Mouse (Mus musculus) CD4-positive helper T cell, adult 2 months (primary cell): ENCODE measurements around the gene Sytl3.

Experiments
- DNase-seq: peaks from one replicate; pipeline ENCODE4 v3.0.0-alpha.2; 2012; ENCODE audit warnings: low read depth, missing footprints, low spot score

The Sytl3 gene

DNA sequence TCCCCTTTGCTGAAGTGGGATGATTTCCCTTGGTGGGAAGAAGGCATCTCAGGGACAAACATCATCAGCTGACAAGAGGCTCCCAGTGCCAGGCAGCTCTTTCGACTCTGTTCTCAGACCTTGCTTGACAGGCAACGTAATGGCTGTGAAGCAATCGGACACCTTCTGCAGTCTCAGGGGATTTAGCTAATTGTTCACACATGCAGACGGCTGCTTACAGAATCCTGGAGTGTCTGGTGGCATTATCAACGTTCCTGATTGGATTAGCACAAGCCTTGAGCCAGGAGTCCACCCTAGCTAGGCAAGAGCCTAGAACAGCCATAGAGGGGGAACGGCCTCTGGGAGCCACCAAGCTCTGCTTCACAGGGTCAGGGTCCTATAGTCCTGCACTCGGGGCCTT, 93.5 kb downstream of the Sytl3 start:
- DNase-seq: no peak

DNA sequence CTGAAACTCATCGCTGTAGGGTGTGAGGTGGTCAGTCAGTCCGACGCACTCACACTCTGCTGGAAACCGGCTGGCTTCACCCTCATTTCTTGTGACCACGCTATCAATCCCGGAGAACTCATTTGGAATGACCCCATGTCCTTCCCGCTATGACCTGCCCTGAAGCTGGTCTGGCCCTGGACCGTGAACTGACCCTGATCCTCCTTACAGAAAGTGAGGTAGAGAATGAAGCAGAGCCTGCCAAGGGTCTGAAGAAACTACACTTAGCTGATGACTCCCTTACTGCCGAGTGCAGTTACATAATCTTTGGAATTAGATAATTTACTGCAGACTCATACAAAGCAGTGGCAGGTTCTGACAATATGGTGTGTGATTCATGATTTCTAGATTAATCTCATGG, 96.3 kb downstream of the Sytl3 start:
- no peak for DNase-seq

DNA sequence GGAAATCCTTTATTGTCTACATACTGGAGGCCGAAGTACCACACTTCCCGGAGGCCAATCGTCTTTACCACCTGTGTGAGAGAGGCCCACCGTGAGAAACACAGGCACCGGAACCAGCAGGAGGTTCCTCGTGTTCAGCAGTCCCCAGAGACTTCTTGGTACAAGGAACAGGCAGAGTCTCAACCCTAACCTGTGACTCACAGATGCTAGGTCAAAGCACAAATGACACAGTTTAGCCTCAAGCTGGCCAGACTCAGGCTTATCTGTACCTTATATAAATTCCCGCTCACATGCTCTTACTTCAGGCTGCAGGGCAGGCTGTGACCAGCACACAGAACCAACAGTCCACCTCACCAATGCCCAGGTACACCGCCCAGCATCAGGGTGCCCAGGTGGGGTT, 97.0 kb downstream of the Sytl3 start:
- DNase-seq: no peak

DNA sequence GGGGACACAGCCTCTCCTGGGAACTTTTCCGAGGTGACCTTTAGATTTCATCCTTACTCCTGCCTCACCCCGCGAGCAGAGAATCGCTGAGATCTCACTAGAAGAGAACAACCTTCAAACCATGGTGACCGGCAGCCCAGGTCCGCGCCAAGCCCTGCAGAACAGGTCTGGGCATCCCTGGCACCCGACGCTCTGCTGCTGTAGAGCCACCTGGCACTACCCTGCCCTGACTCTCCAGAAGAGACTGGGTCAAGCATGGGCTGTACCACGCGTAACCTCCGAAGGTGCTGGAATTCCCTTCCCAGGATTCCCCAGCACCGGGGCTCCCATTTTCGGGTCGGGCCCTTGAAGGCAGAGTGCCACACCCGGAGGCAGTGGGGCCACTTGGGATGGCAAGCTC, 99.0 kb downstream of the Sytl3 start:
- no peak for DNase-seq

DNA sequence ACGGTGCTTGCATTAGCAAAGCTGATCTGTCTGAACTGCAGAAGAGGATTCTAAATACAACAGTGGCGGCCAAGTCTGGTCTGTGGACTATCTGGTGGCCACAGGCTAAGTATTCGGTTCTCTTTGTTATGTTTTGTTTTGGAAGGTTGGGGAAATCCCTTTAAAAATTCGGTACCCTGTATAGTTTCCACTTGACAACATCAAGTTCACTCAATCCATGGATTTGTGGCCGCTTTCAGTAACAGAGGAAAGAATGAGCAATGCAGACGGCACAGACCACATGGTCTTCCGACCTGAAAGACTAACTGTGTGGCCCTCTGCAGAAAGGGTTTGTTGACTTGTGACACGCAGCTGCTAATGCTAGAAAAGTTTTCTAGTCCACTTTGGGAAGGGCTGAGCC, 100.0 kb downstream of the Sytl3 start:
- peak; percentile 53 for DNase-seq

DNA sequence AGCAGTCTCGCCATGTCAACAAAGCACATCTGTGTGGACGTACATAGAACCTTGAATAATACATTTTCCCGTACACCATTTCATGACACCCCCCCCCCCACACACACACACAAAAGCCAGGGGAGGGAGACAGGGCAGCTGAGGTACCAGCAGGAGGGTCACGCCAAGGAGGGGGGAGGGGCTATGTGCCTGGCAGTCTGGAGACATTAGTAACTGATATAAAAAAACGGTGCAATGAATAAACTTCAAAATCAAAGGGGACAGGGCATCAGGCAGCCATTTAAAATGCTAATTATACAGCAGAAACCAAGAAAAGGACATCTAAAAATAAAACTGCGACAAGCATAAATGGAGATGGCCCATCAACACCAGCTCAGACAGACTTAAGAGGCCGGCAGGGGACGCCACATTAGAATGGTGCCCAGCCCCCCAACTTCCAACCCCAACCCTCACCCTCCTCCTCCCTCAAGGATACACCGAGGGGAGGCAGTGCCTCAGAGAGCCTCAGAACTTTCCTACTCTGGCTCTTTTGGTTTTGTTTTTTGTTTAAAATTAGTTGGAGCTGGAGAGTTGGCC, 100.9 kb downstream of the Sytl3 start:
- no peak for DNase-seq

DNA sequence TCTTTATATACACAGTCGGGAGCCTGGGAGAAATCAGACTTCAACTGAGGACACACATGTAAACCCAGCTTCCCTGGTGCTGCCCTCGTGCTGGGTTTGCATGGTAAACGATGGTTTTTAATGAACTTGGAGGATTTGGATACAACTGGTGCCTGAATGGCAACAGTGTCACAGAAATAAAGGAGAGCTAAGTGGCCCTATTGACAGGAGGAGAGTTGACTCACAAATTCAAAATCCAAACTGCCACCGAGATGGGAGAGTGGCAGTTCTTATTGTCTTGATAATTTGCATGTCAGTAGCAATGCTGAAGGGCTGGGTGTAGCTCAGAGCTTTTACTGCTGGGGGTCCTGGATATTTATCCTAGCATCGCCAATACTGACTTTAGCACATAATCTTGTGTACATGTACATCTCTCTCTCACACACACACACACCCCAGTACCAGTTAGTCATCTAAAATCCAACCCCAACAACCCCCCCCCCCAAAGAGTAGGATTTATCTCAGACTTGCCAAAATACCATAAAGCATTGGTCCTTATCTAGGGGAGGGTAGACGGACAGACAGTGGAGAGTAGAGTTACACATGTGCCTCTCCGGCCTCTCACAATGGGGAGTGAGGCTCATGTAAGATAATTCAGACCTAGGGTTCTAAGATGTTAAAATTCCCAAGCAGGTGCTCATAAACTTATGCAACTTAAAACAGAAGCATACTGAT, 104.8 kb downstream of the Sytl3 start:
- no peak for DNase-seq

DNA sequence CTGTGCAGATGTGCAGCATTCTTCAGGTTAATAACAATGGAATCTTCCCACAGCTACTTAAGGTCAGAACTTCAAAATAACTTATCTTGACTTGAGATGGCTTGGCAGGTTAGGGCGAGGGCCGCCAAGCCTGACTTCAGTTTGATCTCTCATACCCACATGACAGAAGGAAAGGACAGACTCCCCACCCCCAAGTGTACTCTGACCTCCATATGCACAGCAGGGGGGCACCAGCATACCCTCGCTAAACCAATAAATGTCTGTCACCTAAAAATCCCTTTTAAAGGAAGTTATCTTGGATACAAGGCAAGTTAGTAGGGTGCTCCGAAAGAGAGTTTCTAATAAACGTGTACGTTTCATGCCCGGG, 105.3 kb downstream of the Sytl3 start:
- no peak for DNase-seq

DNA sequence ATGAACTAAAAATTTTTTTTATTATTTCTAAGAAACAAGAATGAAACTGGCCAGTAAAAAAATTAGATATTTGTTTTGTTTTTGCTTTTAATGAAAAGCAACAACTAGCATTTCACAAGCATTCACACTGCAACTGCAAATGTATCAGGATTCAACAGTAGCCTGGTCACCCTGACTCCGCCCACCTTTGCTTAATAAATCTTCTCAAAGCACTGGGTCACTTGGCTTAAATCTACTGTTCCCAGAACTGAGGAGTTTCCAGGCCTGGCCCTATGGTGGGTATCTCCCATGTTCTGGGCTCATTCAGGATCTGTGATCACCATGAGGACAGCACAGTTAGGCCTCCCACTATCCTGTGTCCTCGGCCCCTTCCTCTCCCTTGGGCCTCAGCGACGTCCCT, 105.8 kb downstream of the Sytl3 start:
- DNase-seq: no peak

DNA sequence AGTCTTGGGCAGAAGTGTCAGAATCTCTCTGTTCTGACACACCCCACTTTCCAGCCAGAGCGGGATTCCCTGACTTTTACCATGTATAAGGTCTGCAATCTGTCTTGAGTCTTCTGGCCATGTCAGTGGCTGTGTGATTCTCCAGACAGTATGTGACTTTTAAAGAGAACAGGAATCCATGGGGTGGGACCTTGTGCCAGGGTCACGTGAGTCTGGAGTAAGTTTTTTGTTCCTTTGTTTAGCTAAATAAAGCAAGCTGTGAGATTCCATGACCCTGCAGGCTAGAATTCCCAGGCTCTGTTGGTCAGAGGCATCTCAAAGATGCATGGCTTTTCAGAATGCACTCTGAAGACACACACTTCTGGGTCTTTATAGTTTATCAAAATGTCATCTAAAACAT, 107.0 kb downstream of the Sytl3 start:
- no peak for DNase-seq

DNA sequence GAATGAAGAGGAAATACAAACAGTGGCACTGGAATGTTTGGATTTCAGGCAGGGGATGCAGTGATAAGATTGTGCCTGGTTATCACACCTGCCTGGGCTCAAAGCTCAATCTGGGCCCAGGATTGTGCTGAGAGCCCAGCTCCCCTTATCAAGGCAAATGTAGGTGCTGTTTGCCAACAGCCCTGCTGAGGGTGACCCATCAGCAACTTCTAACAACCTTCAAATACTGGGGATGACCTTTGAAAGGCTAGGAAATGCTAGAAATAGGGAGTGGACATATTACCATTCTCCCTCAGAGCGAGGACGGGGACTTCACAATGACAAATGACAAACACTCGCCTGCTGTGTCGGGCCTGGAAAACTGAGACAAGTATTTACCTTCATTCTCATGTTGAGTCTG, 107.9 kb downstream of the Sytl3 start:
- DNase-seq: no peak

DNA sequence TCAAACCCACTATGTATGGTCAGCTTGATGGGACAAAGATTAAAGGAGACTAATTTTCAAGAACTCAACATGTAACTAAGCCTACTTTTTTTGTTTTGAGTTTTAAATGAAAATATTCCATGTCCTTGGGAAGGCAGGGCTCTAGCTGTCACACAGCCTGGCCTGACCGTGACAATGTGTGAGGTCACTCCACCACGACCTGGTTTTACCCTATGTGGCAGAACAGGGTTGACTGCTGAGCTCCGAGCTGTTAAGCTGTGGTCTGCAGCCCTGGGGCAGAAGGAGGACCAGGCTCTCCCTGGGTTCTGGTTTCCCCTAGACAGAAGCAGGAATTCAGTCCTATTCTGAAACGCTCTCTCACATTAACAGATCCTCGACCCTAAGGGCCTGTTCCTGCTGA, 108.9 kb downstream of the Sytl3 start:
- DNase-seq: no peak

DNA sequence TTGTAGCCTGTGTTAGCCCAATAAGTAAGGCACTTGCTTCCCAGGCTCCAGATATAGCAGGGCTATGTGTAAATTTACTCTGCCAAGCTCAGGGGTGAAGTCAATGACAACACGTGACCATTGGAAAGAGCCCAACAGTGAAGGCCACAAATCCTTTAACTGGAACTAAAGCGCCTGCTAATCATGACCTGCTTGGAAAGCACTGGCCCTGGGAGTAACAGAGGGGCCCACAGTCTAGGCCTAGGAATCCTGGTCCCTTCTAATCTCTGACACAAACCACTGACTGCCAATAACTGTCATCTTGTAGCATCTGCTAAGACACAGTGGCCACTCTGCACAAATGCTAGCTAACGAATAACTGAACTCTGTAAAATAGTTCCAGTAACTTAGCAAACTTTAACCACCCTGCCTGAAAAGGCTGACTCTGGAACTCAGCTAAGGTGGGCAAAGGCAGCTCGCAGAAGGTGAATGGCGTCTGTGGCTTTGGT, 109.5 kb downstream of the Sytl3 start:
- no peak for DNase-seq

DNA sequence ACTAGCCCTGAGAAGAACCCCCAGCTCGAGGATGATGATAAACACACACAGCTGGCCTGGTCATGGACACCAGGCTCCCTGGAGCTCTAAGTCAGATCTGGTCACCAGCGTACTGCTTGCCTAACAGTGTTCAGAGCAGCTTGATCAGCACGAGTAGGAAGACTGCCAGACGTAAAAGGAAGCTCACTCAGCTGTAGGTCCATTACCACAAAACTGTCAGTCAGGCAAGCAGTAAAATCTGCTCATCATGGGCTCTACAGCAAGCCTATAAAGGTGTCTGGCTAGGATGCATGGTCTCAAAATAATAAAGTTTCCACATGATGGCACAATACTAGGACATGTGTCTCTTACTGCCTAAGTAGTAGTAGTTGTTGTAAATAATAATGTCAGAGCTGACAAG, 110.7 kb downstream of the Sytl3 start:
- DNase-seq: peak; percentile 40

DNA sequence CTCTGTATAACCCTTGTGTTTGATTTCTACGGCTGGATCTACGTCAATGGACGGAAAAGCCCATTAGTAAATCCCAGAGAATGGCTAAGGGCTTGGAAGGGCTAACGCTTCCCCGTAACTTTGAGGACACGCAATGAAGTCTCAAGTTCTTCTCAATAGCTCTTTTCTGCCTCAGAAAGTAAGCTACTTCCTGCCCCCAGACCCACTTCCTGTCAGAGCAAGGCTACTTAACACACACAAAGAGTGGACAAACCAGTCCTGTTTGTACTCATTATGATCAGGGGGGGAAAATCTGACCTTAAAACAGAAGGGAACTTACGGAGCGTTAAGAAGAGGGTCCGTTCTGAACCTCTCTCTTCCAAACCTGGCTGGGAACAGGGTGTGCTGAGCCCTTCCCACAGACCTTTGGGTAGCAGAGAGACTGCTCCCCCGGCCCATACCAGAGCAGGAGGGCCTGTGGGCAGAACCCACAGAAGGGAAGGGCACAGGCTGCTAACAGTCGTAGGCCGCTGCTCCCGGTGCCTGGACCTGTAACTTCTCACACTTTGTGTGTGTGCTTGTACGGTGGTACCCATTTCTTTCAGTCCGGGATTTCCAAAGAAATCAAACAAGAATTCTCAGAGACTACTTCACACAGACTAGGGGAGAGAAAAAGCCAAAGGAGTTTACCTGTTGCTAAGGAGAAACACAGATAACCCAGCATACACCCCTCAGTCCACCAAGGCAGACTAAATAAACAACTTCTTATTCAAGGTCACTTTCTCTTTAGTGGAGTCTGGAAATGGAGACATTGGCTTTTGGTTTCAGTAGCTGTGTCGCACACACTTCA, 113.0 kb downstream of the Sytl3 start:
- DNase-seq: peak; percentile 41

DNA sequence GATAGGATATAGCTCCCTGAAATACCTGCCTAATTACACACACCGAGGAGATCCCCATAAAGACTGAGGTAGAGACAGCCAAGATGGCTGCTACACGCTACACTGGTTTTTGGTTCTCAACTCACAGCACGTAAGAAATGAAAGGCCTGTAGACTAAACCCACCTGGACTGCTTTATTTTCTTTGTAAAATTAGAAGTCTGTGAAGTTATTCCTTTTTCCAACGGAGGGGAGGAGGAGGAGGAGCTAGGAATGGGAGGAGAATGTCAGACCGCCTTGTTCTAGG, 113.5 kb downstream of the Sytl3 start:
- DNase-seq: no peak

DNA sequence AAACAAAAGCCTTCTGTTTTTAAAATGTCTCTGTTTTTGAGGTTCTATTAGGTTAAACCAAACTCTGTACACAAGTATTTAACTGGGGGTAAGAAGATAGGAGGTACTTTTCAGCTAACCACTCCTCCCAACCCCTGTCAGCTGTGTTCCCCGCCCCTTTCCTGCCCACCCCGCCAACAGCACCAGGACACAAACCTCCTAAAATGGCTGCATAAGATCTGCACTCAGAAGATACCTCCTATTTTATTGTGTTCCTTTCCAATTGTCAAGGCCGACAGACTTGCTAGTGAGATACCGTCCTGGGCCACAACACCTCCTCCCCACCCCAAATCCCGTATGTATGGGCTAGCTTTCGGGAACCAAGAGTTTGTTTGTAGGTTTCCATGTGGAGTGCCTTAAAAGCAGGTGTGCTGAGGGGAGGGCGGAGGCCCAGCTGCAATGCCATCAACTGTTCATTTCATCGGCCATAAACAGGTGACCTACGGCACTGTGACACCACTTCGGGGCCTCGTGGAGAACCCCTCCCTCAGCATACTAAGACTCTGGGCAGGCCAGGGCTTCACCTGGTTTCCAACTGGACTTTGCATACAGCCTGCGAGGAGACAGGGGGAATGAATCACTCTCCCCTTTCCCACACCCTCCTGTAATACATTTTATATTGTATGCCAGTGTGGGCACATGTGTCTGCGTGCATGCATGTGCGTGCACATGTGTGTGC, 114.5 kb downstream of the Sytl3 start:
- peak; percentile 34 for DNase-seq

DNA sequence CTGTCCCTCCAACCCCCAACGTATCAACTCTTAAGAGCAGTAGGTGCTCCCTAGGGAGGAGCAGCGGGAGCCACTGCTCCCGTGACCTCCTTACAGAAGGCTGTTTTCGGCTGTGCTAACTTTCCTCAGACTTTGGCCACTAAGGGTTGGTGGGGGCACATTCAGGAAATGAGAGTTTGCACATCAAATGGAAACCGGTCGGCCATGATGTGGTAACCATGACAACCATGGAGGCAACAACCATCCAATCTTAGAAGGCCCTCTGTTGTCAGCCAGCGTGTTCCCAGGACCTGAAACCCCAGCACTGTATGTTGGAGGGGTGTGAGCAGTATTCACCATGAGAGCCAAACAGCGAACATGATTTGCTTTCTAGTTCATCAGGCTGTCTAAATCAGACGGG, 116.3 kb downstream of the Sytl3 start:
- peak; percentile 77 for DNase-seq

DNA sequence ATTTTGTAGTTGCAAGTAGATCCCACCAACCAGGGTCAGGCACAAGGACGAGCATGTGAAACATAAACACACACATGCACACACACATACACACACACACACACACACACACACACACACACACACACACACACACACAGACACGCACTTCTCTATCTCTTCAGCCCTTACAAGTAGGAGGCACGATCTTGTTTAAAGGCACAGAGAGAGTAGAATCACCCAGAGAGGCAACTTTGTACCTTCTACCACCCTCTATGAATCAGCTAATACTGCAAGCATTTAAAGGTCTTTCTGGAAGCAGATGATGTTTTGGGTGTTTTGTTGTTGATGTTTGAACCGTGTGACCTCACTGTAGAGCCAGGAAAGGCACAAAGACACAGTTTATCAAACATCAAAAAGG, 116.8 kb downstream of the Sytl3 start:
- peak; percentile 41 for DNase-seq

DNA sequence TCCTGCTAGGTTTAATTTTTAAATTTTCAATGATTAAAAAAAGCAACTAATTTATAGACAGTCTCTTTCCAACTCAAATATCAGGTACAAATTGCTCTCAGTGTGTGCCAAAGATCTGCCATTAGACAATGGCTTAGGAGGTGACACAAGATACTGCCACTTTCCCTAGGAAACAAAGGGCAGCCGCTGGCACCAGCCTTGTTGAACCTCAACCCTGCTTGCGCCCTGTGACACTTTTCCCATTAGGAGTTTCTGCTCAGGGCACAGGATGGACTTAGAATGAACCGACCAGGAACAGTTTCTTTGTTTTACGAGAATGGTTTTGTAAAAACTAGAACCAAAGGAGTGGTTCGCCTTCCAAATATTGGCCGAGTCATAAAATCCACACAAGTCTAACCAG, 117.2 kb downstream of the Sytl3 start:
- DNase-seq: no peak

DNA sequence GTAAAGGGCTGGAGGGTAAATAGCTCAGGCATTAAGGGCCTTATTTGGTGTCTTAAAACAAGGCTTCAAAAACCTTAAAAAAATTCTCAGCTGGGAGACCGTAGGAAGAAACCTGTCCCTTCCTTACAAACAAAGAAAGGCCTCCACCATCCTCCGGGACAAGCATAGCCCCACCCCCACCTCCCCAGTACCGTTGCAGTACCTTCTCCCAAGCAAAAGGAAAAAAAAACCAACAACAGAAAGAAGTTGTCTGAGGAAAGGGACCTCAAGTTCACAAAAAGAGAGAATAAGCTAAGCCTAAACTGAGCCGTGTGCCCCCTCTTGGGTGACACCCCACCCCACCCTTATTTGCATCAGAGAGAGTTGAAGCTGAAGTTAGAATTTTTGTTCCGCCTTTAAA, 117.7 kb downstream of the Sytl3 start:
- no peak for DNase-seq

DNA sequence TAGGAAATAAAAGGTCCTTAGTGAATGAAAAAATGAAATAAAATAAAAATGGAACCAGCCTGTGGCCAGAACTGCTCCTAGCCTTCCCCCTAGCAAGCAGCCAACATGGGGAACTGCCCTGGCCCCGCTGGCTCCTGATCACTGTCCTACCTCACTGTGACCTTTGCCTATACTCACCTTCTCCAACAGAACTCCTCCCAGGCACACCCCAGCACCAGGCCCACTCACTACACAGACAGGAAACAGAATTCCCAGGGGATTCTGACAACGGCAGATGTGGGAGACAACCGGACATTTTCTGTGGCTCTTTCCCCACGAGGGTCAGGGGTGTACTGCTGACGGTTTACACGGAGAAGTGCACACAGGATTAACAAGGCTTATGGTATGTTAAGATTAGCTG, 118.2 kb downstream of the Sytl3 start:
- DNase-seq: no peak
